Mouse (Mus musculus) hindbrain, embryonic 10.5 days (tissue): ENCODE measurements at regions not wholly inside any gene's neighbourhood (a gene's known extent, or its start where the extent isn't known, plus 50 kb on each side); places are given as distances from the start of the nearest gene placed in this dataset.
A peak's percentile ranks its signal among the peaks of the same experiment; 100 is the strongest.

Experiments
- DNase-seq: peaks from one replicate; pipeline ENCODE4 v3.0.0-alpha.2; 2017; ENCODE audit warnings: low spot score
- H3K27ac ChIP-seq: fragments of 300-500 bp; sonication (generic); 2 replicates; pipeline ENCODE4 v1.5.1; 2016; ENCODE audit warnings: mild to moderate bottlenecking, moderate library complexity
- H3K27me3 ChIP-seq: fragments of 300-500 bp; sonication (generic); 2 replicates; pipeline ENCODE4 v1.6.1; 2016; ENCODE audit warnings: mild to moderate bottlenecking; ENCODE audit not compliant: poor library complexity, insufficient read depth, severe bottlenecking
- H3K36me3 ChIP-seq: fragments of 300-500 bp; sonication (generic); 2 replicates; pipeline ENCODE4 v1.6.1; 2016; ENCODE audit warnings: mild to moderate bottlenecking, moderate library complexity
- H3K4me1 ChIP-seq: fragments of 300-500 bp; sonication (generic); replicated peaks from 2 replicates; pipeline ENCODE4 v1.6.1; 2016; ENCODE audit warnings: mild to moderate bottlenecking
- H3K4me3 ChIP-seq: fragments of 300-500 bp; sonication (generic); 2 replicates; pipeline ENCODE4 v1.5.1; 2016; ENCODE audit warnings: mild to moderate bottlenecking, moderate library complexity
- H3K9me3 ChIP-seq: fragments of 300-500 bp; sonication (generic); 2 replicates; pipeline ENCODE4 v1.6.1; 2016; ENCODE audit warnings: mild to moderate bottlenecking, moderate library complexity
- WGBS: fragments of 180-500 bp; shearing (Covaris S2); methylation state at CpG from one replicate; pipeline ENCODE4 v1.1.7; 2016; 5-methylcytosine and 5-hydroxymethylcytosine counted together

DNA sequence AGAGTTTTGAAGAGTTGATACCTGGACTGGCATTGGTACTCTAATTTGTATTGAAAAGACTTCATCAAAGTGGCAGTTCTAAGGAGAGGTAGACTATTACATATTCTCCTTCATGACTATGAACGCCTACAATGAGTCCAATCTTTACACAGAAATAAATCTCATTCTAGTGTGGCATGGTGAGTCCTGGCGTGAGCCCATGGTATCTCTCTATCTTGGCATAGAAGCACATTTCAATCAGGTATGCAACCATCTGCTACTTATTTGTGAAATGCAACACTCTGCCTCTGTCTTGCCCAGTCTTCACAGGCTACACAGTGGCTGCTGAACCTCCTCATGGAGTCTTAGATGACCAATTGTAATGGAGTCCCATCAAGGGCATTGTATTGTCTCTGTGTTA, 661.8 kb upstream of the Pou3f3 start:
- no peak for DNase-seq
- Histone ChIP-seq H3K27me3 (no peaks in the 10 kb centered on the region), H3K4me1 (no peaks in the 10 kb centered on the region), H3K4me3 (no peak overlapping the region), H3K36me3 (no peaks in the 10 kb centered on the region), H3K27ac (no peak overlapping the region), H3K9me3 (no peaks in the 10 kb centered on the region)
- 93% methylated on average over 2 of the region's 2 CpGs for WGBS

DNA sequence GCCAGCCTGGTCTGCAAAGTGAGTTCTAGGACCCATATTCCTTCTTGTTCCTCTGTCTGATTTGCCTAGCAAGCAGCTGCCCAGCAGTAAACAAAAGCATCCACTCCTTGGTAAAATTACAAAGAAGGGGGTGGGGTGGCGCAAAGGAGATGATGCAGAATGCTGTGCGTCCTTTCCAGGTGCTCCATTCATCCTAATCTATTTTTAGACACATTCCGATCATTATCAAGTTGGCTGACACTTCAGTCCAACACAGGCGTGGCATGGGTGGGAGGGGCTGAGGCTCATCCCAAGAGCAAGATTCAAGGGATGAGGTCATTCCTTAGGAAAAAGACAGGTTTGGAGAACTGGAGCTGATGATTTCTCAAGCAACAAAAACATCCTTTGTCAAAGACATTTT, 660.2 kb upstream of the Pou3f3 start:
- no peak overlapping the region for H3K27ac ChIP-seq
- no peaks in the 10 kb centered on the region for H3K4me1 ChIP-seq
- no peak overlapping the region for H3K4me3 ChIP-seq
- H3K27me3 ChIP-seq, result no peaks in the 10 kb centered on the region
- 88% methylated on average over 4 of the region's 4 CpGs for WGBS
- H3K9me3 ChIP-seq, result no peaks in the 10 kb centered on the region
- no peaks in the 10 kb centered on the region for H3K36me3 ChIP-seq
- DNase-seq, result no peak

DNA sequence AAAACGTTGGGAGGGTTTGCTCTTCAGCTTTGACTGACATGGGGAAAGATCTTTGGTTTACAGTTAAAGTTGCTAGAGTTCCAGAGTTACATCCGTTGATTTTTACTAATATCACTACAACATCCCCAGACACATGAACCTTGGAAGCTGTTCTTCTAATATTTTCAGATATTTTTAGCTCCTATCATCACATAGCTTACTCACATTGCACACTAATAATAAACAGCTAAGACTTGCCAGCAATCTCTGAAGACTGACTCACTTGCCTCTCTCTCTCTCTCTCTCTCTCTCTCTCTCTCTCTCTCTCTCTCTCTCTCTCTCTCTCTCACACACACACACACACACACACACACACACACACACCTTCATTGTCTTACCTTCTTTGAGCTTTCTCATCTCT, 654.0 kb upstream of the Pou3f3 start:
- 77% methylated on average over 2 of the region's 2 CpGs for WGBS

DNA sequence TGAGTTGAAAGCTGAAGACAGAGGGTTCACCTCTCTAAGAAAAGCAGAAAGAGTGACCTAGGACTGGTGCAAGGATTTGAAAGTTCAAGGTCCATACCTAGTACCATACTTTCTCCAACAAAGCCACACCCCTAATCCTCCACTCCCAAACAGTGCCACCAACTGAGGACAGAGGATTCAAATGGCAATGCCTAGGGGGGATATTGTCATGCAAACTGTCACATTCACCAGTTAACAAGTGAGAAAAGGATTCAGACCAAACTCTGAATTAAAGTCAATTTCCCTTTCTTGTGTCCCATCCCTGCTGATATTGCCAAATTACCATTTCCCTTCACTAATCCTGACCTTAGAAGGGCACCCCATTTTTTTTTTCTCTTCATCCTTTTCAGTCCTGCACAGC, 637.1 kb upstream of the Pou3f3 start:
- no peak overlapping the region for H3K27ac ChIP-seq
- no peaks in the 10 kb centered on the region for H3K36me3 ChIP-seq
- no peak for DNase-seq
- no peaks in the 10 kb centered on the region for H3K4me1 ChIP-seq
- H3K4me3 ChIP-seq, result no peak overlapping the region
- H3K9me3 ChIP-seq, result 0 out of 2 replicates have a peak, but pooled peaks cover 4% of the 10 kb centered on the region
- H3K27me3 ChIP-seq, result no peaks in the 10 kb centered on the region

More for the DNA sequence above, 654.0 kb upstream of the Pou3f3 start:
- no peaks in the 10 kb centered on the region for H3K9me3 ChIP-seq
- no peaks in the 10 kb centered on the region for H3K36me3 ChIP-seq
- no peak overlapping the region for H3K27ac ChIP-seq
- H3K27me3 ChIP-seq, result no peaks in the 10 kb centered on the region
- DNase-seq, result no peak
- no peaks in the 10 kb centered on the region for H3K4me1 ChIP-seq
- no peak overlapping the region for H3K4me3 ChIP-seq

DNA sequence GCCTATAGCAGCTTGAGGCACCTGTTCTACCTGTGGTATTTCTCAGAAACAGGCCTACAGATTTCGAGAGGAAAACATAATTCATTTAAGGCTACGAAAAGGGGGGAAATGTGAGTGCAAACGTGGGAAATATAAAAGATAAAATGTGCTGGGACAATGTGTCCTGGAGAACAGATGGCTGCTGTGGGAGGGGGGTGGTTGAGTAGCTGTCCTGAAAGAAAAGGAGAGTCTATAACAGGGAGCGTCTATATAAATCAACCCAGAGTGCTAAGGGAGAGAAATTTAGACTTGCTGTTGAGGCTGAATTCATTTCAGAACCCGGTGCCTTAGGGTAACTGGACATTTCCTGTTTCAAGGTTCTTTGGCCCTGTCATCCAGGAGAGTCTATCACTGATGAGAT, 625.5 kb upstream of the Pou3f3 start:
- Histone ChIP-seq H3K36me3 (no peaks in the 10 kb centered on the region), H3K27me3 (no peaks in the 10 kb centered on the region), H3K4me1 (no peaks in the 10 kb centered on the region), H3K27ac (no peak overlapping the region), H3K9me3 (no peaks in the 10 kb centered on the region), H3K4me3 (no peak overlapping the region)
- DNase-seq, result no peak
- WGBS, result 76% methylated on average over 5 of the region's 5 CpGs

DNA sequence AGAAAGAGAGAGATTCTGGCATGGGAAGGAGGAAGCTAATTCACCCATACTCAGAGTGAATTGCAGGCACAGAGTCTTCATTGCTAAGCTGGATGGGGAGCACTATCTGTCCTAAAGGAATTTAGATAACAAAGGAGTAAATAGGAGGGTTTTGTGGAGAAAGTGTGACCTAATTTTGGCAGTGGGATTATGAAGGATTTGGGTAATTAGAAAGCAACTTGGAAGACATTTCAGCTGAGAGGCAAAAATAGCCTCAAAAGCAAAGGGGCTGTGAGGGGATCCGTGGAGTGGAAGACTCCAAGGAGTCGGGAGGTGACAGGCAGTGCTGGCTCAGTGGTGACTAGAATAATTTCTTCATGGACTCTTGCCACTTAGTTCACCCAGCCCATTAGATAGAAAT, 599.5 kb upstream of the Pou3f3 start:
- Histone ChIP-seq H3K4me1 (peaks cover 8% of the 10 kb centered on the region), H3K27me3 (no peaks in the 10 kb centered on the region), H3K4me3 (no peak overlapping the region), H3K36me3 (no peaks in the 10 kb centered on the region), H3K9me3 (no peaks in the 10 kb centered on the region), H3K27ac (no peak overlapping the region)
- no peak for DNase-seq
- 59% methylated on average over 2 of the region's 2 CpGs for WGBS

DNA sequence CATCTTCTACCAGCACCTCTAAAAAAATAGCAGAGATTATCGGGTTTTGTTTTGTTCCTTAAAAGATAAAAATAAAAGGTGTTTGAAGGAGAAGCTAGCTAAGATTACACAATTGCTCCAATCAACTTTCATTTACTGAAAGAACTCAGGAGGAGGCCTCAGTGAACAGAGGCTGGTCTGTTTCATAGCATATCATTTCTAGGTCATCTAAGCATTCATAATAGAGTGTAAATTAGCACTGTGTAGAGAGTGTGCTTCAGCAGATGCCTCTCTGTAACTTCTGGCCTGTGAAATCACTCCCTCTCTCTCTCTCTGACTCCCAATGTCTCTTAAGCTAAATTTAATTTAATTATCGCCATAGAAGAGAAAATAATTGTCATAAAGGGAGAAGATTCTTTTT, 597.0 kb upstream of the Pou3f3 start:
- DNase-seq, result no peak
- H3K9me3 ChIP-seq, result no peaks in the 10 kb centered on the region
- no peak overlapping the region for H3K4me3 ChIP-seq
- peaks cover 8% of the 10 kb centered on the region for H3K4me1 ChIP-seq
- WGBS, result 82% methylated on average over 2 of the region's 2 CpGs
- no peaks in the 10 kb centered on the region for H3K27me3 ChIP-seq
- no peak overlapping the region for H3K27ac ChIP-seq
- H3K36me3 ChIP-seq, result no peaks in the 10 kb centered on the region

DNA sequence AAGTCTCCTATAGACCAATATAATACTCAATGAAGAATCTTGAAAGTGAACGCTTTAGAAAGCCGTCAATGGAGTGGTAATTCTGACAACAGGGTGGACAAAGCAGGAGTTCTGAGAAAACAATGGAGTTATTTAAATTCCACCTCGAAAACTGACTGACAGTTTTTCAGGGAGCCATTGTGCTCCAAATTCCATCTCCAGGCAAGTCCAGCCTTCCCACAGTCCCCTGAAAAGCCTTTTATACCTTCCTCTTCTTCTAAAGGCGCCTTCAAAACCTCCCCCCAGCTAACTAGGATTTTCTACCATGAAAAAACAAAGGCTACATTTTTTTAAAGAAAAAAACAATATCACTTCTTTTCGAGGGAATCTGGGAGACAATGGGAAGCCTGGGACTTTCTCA, 588.0 kb upstream of the Pou3f3 start:
- H3K4me1 ChIP-seq, result peaks cover 38% of the 10 kb centered on the region
- H3K9me3 ChIP-seq, result no peaks in the 10 kb centered on the region
- H3K4me3 ChIP-seq, result no peak overlapping the region
- WGBS, result 21% methylated on average over 5 of the region's 5 CpGs
- H3K36me3 ChIP-seq, result no peaks in the 10 kb centered on the region
- H3K27me3 ChIP-seq, result no peaks in the 10 kb centered on the region
- peak overlapping the region; percentile 83 for H3K27ac ChIP-seq
- peak; percentile 20 for DNase-seq

DNA sequence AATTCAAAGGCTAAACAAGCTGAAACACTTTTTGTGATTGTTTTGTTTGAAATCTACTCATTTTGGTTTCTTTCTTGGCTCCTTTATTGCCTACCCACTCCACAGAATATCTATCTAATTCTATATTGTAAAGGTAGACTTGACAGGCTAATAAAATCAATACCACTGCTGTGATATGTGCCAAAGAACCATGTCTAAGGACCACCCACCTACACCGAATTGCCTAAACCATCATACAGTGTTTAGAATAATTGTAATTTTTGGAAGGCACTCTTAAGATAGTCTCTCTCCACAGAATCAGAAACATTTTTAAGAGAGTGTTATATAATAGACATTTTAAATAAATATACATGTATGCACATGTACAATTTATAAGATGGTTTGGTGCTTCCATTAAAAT, 587.6 kb upstream of the Pou3f3 start:
- no peak for DNase-seq
- no peaks in the 10 kb centered on the region for H3K9me3 ChIP-seq
- no peaks in the 10 kb centered on the region for H3K27me3 ChIP-seq
- H3K4me1 ChIP-seq, result peaks cover 38% of the 10 kb centered on the region
- 42% methylated on average over 1 of the region's 1 CpGs for WGBS
- no peak overlapping the region for H3K4me3 ChIP-seq
- no peaks in the 10 kb centered on the region for H3K36me3 ChIP-seq
- peak overlapping the region; percentile 83 for H3K27ac ChIP-seq

DNA sequence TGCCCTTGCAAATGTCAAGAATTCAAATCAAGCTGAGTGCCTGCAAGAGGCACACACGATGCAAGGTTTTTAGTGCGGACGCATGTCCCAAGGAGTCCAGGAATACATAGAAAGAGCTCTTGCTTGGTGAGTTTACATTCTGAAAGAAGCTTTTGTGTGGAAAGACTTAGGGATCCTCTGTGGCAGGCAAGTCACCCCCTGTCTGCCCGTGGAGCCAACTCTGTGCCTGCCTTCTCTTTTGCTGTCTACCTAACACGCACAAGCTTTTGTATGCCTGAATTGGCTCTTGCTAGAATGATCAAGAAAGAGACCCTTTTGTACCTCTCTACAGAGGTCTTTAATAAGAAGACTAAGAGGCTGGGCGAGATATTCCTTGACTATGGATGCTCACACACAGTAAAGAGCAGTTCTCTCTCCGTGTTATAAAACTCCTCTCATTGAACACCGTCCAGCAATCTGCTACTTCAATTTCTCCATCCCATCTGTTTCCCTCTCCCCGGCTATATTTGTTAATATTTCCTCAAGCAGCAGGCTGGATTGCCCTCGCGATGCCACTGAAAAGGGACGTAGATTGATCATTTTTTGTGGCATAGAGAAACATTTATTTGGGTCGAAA, 543.3 kb upstream of the Pou3f3 start:
- H3K36me3 ChIP-seq, result no peaks in the 10 kb centered on the region
- H3K9me3 ChIP-seq, result 0 out of 2 replicates have a peak, but pooled peaks cover 8% of the 10 kb centered on the region
- DNase-seq, result no peak
- WGBS, result 70% methylated on average over 13 of the region's 13 CpGs
- H3K27me3 ChIP-seq, result no peaks in the 10 kb centered on the region
- H3K4me3 ChIP-seq, result no peak overlapping the region
- H3K4me1 ChIP-seq, result peaks cover 13% of the 10 kb centered on the region
- H3K27ac ChIP-seq, result peak overlapping the region; percentile 50

DNA sequence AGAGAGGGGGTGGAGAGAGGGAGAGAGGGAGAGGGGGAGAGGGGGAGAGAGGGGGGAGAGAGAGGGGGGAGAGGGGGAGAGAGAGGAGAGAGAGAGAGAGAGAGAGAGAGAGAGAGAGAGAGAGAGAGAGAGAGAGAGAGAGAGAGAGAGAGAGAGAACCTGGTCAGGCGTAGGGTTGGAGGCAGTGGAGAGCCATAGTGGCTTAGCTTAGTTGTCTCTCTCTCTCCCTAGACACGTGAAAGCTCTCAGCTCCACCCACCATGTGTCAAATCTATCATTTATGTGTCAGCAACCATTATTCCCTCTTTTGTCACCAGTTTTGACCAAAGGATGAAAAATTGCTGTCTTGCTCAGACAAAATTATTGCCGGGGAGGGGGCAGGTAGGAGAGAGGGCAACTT, 542.7 kb upstream of the Pou3f3 start:
- 0 out of 2 replicates have a peak overlapping the region, but pooled peaks have one; percentile 50 for H3K27ac ChIP-seq
- peaks cover 13% of the 10 kb centered on the region for H3K4me1 ChIP-seq
- no peak overlapping the region for H3K4me3 ChIP-seq
- H3K27me3 ChIP-seq, result no peaks in the 10 kb centered on the region
- DNase-seq, result no peak
- H3K36me3 ChIP-seq, result no peaks in the 10 kb centered on the region
- 0 out of 2 replicates have a peak, but pooled peaks cover 8% of the 10 kb centered on the region for H3K9me3 ChIP-seq
- 49% methylated on average over 3 of the region's 3 CpGs for WGBS

DNA sequence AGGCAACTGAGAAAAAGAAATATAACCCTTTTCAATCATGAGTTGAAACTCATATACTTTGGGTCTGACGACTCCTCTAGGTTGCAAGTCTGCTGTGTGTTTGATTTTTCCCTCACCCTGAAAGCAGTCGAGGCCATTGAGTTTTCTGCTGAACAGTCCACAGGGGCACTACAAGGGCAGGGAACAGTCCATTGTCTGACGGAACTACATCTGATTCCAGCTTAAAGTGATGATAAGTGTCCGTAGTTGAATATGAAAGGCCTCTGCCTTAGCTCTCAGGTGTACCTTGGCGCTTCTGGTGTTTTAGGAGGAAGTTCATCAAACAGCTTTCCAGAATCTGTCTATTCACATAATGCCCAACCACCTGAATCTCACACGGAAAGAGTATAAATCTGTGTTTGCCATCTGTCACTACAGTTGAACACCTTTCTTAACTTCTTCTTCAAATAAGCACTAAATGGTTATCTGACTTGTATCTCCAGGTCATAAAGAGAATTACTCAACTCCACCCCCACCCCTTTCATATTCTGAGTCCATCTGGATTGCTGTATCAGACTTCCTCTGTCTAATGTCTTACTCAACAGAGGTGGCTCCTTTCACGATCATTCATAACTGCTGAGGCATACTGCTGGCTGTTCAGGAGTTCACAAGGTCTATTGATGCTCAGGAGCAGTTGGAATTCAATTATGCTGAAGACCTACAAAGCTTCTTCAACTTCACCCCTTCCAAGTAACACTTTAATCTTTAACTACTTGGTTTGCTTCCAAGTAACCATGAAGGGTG, 527.6 kb upstream of the Pou3f3 start:
- 86% methylated on average over 7 of the region's 7 CpGs for WGBS
- Histone ChIP-seq H3K4me1 (no peaks in the 10 kb centered on the region), H3K4me3 (no peak overlapping the region), H3K27ac (no peak overlapping the region), H3K9me3 (no peaks in the 10 kb centered on the region), H3K27me3 (no peaks in the 10 kb centered on the region), H3K36me3 (no peaks in the 10 kb centered on the region)
- DNase-seq, result no peak

DNA sequence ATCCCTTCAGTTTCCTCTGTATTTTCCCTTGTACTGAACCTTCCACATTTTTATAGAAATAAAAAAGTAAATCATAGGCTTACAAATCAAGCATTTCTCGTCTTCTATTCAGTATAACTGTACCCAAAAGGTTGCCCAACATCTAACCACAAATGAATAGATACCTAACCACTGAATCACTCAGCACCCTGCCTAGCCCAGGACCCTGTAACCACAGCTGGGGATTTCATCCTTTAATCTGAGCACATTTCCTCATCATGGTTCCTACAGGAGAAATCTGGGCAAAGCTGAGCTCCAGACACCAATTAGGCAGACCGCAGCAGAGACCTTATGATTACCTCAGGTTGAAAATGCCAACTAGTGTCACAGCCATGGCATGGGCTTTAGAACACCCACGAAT, 526.1 kb upstream of the Pou3f3 start:
- no peaks in the 10 kb centered on the region for H3K9me3 ChIP-seq
- no peaks in the 10 kb centered on the region for H3K36me3 ChIP-seq
- no peaks in the 10 kb centered on the region for H3K4me1 ChIP-seq
- WGBS, result 86% methylated on average over 3 of the region's 3 CpGs
- H3K4me3 ChIP-seq, result no peak overlapping the region
- H3K27me3 ChIP-seq, result no peaks in the 10 kb centered on the region
- no peak overlapping the region for H3K27ac ChIP-seq
- DNase-seq, result no peak
